Mouse (Mus musculus): ENCODE data around the gene Zmynd15.

Zmynd15 gene

DNA sequence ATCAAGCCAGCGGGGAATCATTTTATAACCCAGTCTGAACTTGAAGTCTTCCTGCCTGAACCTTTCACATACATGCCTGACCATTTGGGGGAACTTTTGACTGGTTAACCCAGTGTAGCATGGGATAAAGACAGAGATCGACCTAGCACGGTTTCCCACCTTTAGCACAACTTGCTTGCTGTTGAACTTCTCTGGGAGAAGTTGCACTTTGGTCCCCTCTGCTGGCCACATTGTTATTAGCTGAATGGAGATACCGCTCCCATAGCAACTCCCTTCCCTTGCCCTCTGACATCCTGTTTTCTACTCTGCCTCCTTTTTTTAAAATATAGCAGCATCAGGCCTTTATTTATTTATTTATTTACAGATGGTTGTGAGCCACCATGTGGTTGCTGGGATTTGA, 47.2 kb downstream of the Zmynd15 start:
- DNase-seq (ENCODE audit: low read depth) = peak; percentile 64

GRCm38 (mm10) chr11:70506962-70507515, 47.8 kb downstream of the Zmynd15 start:
- DNase-seq (ENCODE audit: low read depth) = no peak

DNA sequence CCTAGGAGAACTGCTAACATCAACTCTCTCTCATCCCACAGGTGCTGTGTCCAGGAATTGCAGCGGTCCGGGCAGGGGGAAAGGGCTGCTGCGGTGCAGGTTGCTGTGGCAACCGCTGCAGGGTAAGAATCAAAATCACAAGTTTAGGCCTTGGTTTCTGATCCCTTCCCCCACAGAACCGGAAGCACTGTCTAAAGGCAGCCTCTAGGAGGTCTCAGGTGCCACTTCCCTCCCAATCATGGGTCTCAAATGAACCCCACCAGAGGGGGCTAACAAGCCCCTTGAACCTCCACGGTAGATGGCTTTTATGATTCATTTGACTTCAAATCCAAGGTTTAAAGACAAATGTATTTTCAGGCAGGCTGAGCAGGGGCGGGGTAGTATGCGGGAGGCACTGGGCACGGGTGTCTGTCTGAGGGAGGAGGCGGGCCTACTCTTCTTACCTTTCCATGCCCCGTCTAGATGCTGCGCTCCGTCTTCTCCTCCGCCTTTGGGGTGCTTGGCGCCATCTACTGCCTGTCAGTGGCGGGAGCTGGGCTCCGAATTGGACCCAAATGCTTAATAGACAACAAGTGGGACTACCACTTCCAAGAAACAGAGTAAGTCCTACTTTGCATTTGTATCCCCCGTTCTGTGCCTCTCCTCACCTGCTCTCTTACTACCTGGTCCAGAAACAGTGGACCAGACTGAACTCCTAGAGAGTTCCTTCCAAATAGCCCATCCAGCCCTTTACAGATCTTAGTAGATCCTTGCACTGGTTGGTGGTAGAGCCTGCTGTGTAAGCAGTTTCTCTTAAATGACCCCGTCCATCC, 50.7 kb downstream of the Zmynd15 start:
- DNase-seq (ENCODE audit: low read depth) = no peak

GRCm38 (mm10) chr11:70511242-70511641, 52.0 kb downstream of the Zmynd15 start:
- no peak for DNase-seq (ENCODE audit: low read depth)

GRCm38 (mm10) chr11:70511825-70512224, 52.6 kb downstream of the Zmynd15 start:
- DNase-seq (ENCODE audit: low read depth) = no peak

GRCm38 (mm10) chr11:70512709-70513342, 53.6 kb downstream of the Zmynd15 start:
- DNase-seq (ENCODE audit: low read depth) = no peak

DNA sequence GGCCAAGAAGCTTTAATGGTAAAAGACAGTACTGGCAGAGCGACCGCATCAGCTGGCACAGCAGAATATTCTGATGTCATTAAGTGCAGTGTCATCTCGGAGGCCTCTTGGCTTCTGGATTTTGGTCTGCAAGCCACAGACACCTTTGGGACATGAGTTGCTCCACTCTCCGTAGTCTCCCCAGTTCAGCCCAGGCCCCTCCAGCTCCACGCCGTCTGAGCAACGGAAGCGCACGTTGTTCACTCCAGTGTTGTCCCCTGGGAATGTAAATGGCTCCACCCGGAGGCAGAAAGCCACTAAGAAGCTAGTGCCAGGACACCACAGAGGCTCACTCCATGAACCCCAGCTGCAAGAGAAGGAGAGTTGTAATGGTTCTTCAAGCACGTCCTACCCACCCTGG, 54.3 kb downstream of the Zmynd15 start:
- no peak for DNase-seq (ENCODE audit: low read depth)

DNA sequence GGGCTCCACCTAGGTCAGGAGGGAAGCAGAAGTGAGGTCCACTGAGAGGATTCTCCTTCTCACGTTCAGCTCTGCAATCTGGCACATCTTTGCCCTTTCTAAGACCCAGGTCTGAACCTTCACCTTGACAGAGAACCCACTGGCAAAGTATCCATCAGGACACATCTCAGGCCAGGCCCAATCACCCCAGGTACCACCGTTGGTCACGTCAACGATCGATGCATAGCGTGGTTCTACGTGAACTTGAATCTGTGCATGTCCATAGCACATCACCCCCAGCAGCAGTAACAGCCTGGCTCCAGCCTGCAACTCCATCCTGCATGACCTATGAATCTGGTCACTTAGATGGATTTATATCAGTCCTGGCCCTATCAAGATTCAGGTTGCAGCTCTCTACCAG, 55.1 kb downstream of the Zmynd15 start, which contains the start of gene Vmo1:
Gene Vmo1 (minus strand): TSS at position 329 of the 400 bp plus-strand sequence.
- no peak for DNase-seq (ENCODE audit: low read depth)
